Mouse (Mus musculus) ovary, adult 10 weeks (tissue): ENCODE data around the gene Olfr533. TPM values are rescaled to one million over a fixed set of nuclear protein-coding genes. Genes with fewer than 3 reads are reported as not detected.

Experiments used
- polyA plus RNA-seq: library from polyadenylated mRNA; stranded (reverse); fragments of 350-450 nt; fragmentation: Illumina TruSeq; extraction: RNeasy Lipid Tissue Mini Kit (QIAGEN cat#74804); gene quantifications from one replicate; pipeline ENCODE4 v1.2.3, GENCODE M21; 2014

Gene Olfr533
- polyA plus RNA-seq = not detected

GRCm38 (mm10) chr7:140463070-140463469 lies at the start of gene Olfr533:
TSS of gene Olfr533 (plus strand) at chr7:140463370.

DNA sequence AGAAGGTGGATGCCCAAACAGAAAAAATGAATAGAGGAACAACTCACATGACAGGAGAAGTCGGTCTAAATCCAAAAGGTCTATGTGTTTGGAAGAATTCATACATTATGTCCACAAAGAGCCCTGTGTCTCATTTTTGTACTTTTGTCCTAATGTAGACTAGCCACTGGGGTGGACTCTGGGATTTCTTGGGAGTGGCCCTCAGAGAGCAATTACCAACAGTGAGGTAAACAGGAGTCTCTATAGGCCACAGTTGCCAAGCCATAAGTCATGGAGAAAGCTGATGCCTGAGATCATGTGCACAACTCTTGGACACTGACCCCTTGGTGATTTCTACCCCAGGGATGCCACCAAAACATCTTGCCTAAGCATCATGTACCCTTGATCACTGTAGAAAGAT lies 41.6 kb upstream of the Olfr533 start, which contains the start of gene Olfr532:
Gene Olfr532, minus strand, starts transcription at position 101 of the 400 bp plus-strand sequence.

DNA sequence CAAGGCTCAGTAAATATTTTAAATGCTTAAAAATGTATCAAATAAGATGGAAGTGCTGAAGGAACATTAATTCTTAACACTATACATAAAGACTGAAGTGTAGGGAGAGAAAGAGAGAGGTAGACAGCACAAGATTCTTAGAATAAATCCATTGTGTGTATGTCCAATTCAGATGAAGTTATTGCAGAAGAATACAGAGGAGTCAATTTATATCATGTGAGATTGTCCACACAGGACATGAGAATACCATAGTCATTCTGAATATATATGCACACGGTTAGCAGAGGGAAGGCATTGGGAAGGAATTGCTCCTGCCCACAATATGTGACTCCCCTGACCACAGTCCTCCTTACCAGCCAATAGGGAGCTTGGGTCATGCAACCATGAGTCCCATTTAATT lies 20.7 kb downstream of the Olfr533 start, which contains the start of gene Olfr535:
Gene Olfr535, plus strand, starts transcription at position 301 of the 400 bp plus-strand sequence.

DNA sequence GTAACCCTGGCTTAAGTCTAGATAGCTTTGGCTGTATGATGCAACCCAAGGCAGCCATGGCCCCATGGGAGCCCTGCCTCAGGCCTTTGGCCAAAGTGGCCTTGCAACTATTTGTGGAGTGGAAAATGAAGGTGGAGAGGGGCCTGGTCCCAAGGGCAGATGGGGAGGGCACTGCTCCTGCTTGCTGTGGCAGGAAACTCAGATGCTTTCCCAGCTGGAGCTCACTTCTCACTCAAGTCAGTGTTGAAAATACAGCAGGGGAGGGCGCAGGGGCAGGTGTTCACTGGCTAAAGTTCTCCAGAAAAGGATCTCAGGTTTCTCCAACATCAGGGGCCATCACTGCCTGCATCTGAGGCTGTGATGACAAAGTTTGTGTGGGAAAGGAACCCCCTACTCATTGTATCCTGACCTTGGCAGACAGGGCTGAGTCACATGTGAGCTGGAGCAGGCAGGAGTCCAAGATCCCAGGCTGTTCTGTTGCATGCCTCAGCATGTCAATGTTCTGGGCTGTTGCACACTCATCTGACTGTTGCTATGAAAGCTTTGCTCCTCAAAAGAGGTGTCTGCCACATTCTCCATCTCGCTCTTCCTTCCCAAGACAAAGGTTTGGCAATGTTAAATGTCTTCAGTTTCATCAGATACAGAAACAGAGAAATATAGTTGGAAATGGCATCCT lies 44.3 kb downstream of the Olfr533 start, which contains the start of gene Olfr536:
Gene Olfr536, minus strand, starts transcription at position 51 of the 676 bp plus-strand sequence.

Other genes starting within 250 kb of the Olfr533 start
- not detected for gene Cd163l1, start 245.1 kb upstream of the Olfr533 start, polyA plus RNA-seq
- gene 5830411N06Rik, start 216.1 kb upstream of the Olfr533 start, polyA plus RNA-seq = not detected
- gene Olfr525, start 142.5 kb upstream of the Olfr533 start, polyA plus RNA-seq = not detected
- gene Olfr527, start 129.4 kb upstream of the Olfr533 start, polyA plus RNA-seq = not detected
- not detected for gene Olfr60, start 101.7 kb upstream of the Olfr533 start, polyA plus RNA-seq
- gene Olfr530, start 87.0 kb upstream of the Olfr533 start, polyA plus RNA-seq = not detected
- gene Olfr531, start 60.5 kb upstream of the Olfr533 start, polyA plus RNA-seq = not detected
- not detected for gene Olfr532, start 41.7 kb upstream of the Olfr533 start, polyA plus RNA-seq
- gene Olfr535, start 20.8 kb downstream of the Olfr533 start, polyA plus RNA-seq = not detected
- gene Olfr536, start 44.0 kb downstream of the Olfr533 start, polyA plus RNA-seq = not detected
- gene Olfr538, start 104.5 kb downstream of the Olfr533 start, polyA plus RNA-seq = not detected
- gene Olfr46, start 137.9 kb downstream of the Olfr533 start, polyA plus RNA-seq = not detected
- gene Olfr61, start 165.6 kb downstream of the Olfr533 start, polyA plus RNA-seq = not detected
- gene Olfr53, start 183.1 kb downstream of the Olfr533 start, polyA plus RNA-seq = not detected
- not detected for gene Olfr539, start 196.6 kb downstream of the Olfr533 start, polyA plus RNA-seq
- not detected for gene Olfr45, start 218.6 kb downstream of the Olfr533 start, polyA plus RNA-seq
- gene Olfr541, start 233.9 kb downstream of the Olfr533 start, polyA plus RNA-seq = not detected